Mouse (Mus musculus): ENCODE results near the gene Fam199x.

DNA sequence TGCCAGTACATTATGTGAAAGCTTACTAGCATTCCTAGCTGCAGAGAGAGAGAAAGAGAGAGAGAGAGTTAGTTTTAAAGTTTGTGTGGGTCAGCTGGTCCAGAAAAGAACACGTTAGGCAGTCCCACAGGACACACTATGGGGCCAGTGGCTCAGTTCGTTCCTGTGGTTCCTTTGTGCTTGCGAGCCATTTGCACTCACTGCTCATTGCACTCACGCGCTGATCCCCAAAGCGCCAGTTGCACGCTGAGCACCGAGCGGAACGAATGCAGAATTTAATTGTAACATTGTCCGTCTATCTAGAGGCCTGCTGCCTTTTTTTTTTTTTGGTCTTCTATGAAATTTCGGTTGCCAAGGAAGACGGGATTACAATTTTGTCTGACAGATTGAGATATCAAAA is 57.1 kb downstream of the Fam199x start:
- no peak for TF ChIP-seq EP300 (IDR thresholded peaks at IDR 0.05; ENCODE audit: low read depth)
- TF ChIP-seq CTCF (IDR thresholded peaks at IDR 0.05; ENCODE audit: low read depth): no peak

Measured in liver, embryonic 14.5 days (tissue).